Mouse (Mus musculus) NIH3T3 (cell line): ENCODE data around the gene Tex22.
A peak's percentile ranks its signal among the peaks of the same experiment; 100 is the strongest.

ENCODE experiments used
- DNase-seq: peaks from one replicate; pipeline ENCODE4 v3.0.0-alpha.2; 2012; ENCODE audit warnings: low read depth

Gene Tex22

GRCm38 (mm10) chr12:113060178-113060577, 14.1 kb upstream of the Tex22 start:
- no peak for DNase-seq

- no peak for DNase-seq
These were observed 12.7 kb upstream of the Tex22 start for GRCm38 (mm10) chr12:113061606-113062005.

- DNase-seq = no peak
These were observed 12.1 kb upstream of the Tex22 start for GRCm38 (mm10) chr12:113062201-113062600.

GRCm38 (mm10) chr12:113063700-113064099, 10.6 kb upstream of the Tex22 start:
- no peak for DNase-seq

- no peak for DNase-seq
These were observed 6.3 kb upstream of the Tex22 start for GRCm38 (mm10) chr12:113068002-113068401.

DNA sequence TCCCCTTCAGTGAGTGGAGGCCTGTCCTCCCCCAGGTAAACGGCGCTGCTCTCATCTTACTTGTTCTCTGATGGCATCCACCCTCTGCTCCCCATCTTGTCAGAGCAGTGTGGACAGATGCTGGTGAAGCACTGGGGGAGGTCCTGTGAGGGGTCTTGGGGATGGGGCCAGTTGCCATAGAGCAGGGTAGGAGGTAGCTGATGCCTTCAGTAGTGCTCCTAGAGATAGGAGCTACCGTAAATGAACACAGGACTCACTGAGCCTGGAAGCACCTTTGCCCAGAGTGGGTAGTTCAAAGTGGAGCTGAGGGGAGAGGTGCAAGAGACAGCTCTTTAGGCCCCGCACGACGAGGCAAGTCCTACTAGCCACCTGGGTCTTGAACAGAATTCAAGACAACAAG, 4.9 kb upstream of the Tex22 start:
- DNase-seq = no peak

DNA sequence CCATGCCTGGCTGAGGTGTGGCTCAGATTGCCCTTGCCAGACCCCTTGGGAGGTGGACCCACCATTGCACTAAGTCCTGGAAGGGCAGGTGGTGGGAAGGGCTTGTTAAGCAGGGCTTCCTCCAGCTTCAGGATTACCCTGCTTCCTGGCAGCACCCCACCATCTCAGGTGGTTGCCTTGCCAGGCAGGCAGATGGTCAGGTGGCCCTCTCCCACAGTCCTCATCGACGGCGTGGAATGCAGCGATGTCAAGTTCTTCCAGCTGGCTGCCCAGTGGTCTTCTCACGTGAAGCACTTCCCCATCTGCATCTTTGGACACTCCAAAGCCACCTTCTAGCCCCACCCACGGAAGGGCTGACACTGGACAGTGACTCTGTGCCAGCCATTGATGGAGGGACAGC, 3.0 kb upstream of the Tex22 start:
- no peak for DNase-seq

- DNase-seq = no peak
These were observed 2.5 kb upstream of the Tex22 start for GRCm38 (mm10) chr12:113071827-113072226.

DNA sequence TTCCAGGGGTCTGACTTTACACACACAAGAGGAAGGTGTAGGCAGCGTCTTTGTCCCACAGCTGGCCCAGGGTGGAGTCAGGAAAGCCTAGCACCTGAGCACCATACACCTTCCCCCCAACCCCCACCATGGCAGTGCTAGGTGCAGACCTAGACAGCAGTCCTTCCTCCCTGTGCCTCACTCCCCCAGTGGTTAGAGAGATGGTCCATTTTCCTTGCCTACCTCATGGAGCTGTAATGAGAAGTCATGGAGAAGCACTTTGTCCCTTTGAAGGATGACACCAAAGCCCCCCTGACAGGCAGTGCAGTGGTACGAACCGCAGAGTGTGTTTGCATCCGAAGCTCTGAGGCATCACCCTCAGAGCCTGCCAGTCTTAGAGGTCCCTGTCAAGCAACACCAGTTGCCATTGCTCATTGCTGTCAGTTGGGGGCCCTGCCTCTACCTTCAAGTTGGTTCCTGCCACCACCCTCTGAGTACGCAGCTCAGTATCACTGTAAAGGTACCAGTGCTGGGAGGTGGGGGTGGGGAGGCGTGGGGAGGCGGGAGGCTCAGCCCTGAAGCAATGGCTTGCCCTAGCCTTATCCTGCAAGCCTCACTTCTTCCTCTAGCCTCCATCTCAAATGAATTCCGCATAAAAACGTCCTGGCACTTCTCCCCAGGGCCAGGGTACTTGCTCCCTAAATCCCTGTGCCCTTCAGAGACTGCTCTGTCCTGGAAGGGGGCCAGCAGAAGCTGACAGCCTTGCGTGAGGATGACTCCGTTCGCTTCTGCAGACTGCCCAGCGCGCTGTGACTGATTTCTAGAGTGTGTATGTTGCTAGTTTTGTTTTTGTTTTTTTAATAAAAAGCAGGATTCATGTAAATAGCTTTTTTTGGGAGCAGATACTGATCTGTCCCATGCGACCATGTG, 628 bp upstream of the Tex22 start:
- DNase-seq = peak; percentile 20

- DNase-seq = peak; percentile 86
These were observed 757 bp downstream of the Tex22 start for GRCm38 (mm10) chr12:113075063-113075454.

DNA sequence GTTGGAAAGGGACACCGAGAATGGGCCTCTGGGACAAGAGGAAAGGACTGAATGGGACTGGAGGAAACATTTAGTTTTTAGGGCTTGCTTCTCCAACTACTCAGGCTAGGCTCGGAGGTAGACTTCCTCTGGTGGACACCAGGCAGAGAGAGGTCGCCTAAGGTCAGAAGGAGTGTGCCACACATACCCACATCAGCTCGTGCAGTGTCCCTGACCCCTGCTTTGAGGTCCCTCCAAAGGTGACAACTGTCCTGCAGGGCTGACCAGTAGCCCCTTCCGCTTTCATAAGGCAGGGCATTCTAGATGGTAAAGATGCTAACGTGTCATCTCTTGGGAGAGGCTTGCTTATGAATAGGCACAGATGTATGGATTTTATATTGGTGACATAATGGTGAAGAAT, 1.2 kb downstream of the Tex22 start:
- DNase-seq = no peak

DNA sequence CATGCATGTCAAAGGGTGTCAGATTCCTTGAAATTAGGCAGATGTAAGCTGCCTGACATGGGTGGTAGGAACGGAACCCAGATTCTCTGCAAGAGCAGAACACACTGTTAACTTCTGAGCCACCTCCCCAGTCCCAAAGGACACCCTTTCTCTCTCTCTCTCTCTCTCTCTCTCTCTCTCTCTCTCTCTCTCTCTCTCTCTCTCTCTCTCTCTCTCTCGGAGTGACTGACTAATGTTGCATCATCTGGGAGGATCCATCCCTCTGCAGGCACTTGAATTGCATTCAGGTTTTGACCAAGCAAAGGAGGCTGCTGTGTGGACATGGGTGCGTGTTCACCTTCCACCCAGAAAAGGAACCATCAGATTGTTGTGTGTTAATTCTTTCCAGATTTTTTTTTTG, 13.0 kb downstream of the Tex22 start:
- no peak for DNase-seq

GRCm38 (mm10) chr12:113088026-113088425, 13.7 kb downstream of the Tex22 start:
- DNase-seq = no peak

GRCm38 (mm10) chr12:113089107-113089506, 14.8 kb downstream of the Tex22 start:
- DNase-seq = no peak

DNA sequence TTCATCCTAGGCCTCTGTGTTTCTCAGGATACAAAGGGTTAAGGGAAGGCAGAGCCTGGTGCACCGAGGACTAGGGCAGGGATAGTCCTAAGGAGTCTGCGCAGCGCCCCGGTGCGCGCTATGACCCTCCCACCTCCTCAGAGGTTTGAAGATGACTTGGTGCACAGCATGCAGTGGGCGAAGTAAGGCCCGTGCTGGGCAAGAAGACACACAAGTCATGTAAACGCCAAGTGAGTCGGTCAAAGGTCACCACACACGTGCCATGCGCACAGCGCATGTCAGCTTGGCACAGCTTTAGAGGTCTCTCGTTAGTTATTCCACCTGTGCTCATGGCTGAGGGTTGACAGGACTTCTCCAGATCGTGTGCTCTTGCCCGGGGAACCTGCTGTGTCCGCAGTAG, 15.8 kb downstream of the Tex22 start:
- no peak for DNase-seq

GRCm38 (mm10) chr12:113097040-113097439, 22.7 kb downstream of the Tex22 start:
- DNase-seq = no peak

DNA sequence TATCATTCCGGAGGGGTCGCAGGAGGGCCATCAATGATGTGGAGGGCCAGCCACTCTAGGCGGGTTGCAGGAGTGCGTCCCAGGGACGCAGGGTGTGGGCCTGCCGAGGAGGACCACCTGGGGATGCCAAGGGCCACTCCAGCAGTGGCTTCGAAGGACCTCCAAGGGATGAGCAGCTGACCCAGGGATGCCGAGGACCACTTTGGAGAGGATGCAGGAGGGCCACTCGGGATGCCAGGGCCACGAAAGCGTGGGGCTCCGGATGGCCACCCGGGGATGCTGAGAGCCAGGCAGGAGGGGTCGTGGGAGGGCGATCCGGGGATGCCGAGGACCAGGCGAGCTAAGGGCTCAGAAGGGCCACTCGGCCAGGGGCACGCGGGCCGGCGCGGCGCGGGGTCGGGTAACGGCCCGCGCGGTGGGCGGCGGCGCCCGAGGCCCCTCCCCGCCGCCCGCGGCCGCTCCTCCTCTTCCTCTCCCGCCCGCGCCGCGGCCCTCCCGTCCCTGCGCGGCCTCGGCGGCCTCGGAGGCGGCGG, 23.5 kb downstream of the Tex22 start, which contains the start of gene Mta1:
Mta1 (plus strand) TSS at position 530 of the 533 bp plus-strand sequence.
- peak; percentile 78 for DNase-seq

- DNase-seq = peak; percentile 56
These were observed 24.3 kb downstream of the Tex22 start for GRCm38 (mm10) chr12:113098530-113099151.

GRCm38 (mm10) chr12:113099470-113100237, 25.4 kb downstream of the Tex22 start:
- DNase-seq = no peak

GRCm38 (mm10) chr12:113100448-113101076, 26.3 kb downstream of the Tex22 start:
- no peak for DNase-seq

DNA sequence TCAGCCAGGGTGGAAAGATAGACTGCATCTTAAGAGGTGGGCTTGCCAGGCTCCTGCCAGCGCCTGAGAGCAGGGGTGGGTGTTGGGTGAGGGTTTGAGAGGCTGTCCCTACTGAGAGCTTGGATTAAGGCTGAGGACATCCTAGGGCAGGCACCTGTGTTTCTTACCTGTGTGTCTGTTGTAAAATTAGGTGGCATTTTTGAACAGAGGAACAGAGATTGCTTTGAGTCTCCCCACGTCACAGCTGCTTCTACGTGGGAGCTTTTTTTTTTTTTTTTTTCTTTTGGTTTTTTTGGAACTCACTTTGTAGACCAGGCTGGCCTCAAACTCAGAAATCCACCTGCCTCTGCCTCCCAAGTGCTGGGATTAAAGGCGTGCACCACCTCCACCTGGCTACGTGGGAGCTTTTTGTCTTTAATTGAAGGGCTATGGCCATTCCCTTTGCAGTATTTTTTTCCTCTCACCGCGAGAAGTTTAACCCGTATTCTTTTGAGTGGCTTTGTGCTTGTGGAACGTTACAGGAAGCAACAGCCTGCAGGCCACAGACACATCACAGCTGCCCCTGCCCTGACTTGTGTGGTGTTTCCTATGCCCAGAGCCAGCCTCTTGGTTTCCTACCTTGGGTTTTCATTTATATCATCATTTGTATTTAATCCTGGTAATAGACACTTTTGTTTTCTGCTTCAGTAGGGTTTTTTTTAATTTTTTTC, 27.1 kb downstream of the Tex22 start:
- no peak for DNase-seq
